Mouse (Mus musculus) heart, adult 2 months (tissue): ENCODE measurements around the gene Olfr1392. TPM values are rescaled to one million over a fixed set of nuclear protein-coding genes. Genes with fewer than 3 reads are reported as not detected.
A peak's percentile ranks its signal among the peaks of the same experiment; 100 is the strongest.

ENCODE experiments used
- DNase-seq, 2 experiments: peaks; one replicate each; pipeline ENCODE4 v3.0.0; 2021
- H3K27ac ChIP-seq: fragments of 200-600 bp; 2 replicates; pipeline ENCODE4 v1.8.1; 2022
- H3K27me3 ChIP-seq: fragments of 200-500 bp; 2 replicates; pipeline ENCODE4 v1.6.1; 2012; ENCODE audit warnings: mild to moderate bottlenecking, low read length, inconsistent platforms, mixed read lengths; ENCODE audit not compliant: control insufficient read depth, insufficient read depth
- H3K36me3 ChIP-seq: fragments of 200-500 bp; 2 replicates; pipeline ENCODE4 v1.6.1; 2012; ENCODE audit warnings: low read length, inconsistent platforms; ENCODE audit not compliant: control insufficient read depth, insufficient read depth
- H3K4me1 ChIP-seq: fragments of 200-500 bp; 2 replicates; pipeline ENCODE4 v1.6.1; 2011; ENCODE audit warnings: low read length; ENCODE audit not compliant: control insufficient read depth, insufficient read depth
- H3K4me3 ChIP-seq: fragments of 200-600 bp; 2 replicates; pipeline ENCODE4 v1.8.1; 2022
- H3K79me2 ChIP-seq: fragments of 200-500 bp; replicated peaks from 2 replicates; pipeline ENCODE4 v1.6.1; 2012; ENCODE audit warnings: mild to moderate bottlenecking, inconsistent platforms, low read length, moderate library complexity, mixed read lengths; ENCODE audit not compliant: control insufficient read depth, insufficient read depth
- H3K9ac ChIP-seq: fragments of 200-500 bp; 2 replicates; pipeline ENCODE4 v1.6.1; 2012; ENCODE audit warnings: low read depth, mild to moderate bottlenecking, control low read depth, inconsistent platforms, low read length, mixed read lengths
- CTCF ChIP-seq: fragments of 200-600 bp; IDR thresholded peaks from 2 replicates; pipeline ENCODE4 v1.8.1; 2022; ENCODE audit warnings: antibody characterized with exemption, mild to moderate bottlenecking, moderate library complexity
- EP300 ChIP-seq: fragments of 200-500 bp; IDR thresholded peaks from 2 replicates; pipeline ENCODE4 v1.6.1; 2011; ENCODE audit warnings: low read depth, low read length, control low read depth; ENCODE audit not compliant: insufficient read depth
- POLR2A ChIP-seq: fragments of 200-500 bp; IDR thresholded peaks from 2 replicates; pipeline ENCODE4 v1.6.1; 2011; ENCODE audit warnings: mild to moderate bottlenecking, low read depth, low read length, control low read depth; ENCODE audit not compliant: insufficient read depth
- WGBS: fragments of 180-500 bp; shearing (Covaris S2); methylation state at CpG from one replicate; pipeline ENCODE4 v1.1.7; 2018; 5-methylcytosine and 5-hydroxymethylcytosine counted together
- intact Hi-C: fragments of 180-260 bp; cut with DNase I; formaldehyde crosslinking; loops from one replicate; pipeline ENCODE4 v1.15.1; 2025
- polyA plus RNA-seq: library from polyadenylated mRNA; depleted of rRNA; stranded (reverse); fragments of >200 nt; gene quantifications from 2 replicates; pipeline ENCODE4 v1.2.3, GENCODE M21; 2012
- total RNA-seq, 2 experiments: library from RNA; stranded (reverse); gene quantifications; 2 replicates each; pipeline ENCODE4 v1.2.3; 2021

Gene Olfr1392
- total and polyA plus RNA-seq, 3 experiments = 0.08 TPM; not detected in 2

DNA sequence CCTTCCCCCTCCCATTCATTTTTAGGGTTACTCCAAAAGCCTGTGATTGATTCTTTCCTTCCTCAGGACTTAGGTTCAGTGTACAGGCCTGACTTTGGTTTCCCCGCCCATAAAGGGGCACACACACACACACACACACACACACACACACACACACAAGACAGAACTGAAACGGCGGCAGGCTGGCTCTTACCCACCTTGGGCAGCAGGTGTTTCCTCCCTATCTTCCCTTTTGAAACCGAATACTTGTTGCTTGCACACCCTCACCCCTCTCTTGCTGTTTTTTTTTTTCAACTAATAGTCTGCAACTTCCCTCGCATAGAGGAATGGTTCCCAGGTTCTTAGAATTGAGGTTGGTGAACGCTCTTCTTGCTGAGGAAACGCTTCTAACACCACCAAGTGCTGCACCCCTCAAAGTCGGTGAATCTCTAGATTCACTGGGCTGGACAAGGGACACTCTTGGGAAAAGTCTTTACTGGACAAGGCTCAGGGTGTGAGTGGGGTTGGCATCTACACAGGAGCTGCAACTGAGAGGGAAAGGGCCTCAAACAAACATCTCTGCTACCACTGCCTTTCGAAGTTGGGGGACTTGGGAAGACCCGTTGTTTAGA lies 35.2 kb upstream of the Olfr1392 start:
- intact Hi-C loops = loop anchor here (2.0 to 5.0 kb wide), 3 partner anchors 47 to 433 kb away; partner anchors contain the start of genes Trim41 and Zfp62
- Histone ChIP-seq H3K4me1 (peaks cover 35% of the 10 kb centered on the region), H3K9ac (peak overlapping the region; percentile 93), H3K27me3 (no peaks in the 10 kb centered on the region), H3K27ac (peak overlapping the region; percentile 99), H3K36me3 (peaks cover 31% of the 10 kb centered on the region), H3K4me3 (peak overlapping the region; percentile 65), H3K79me2 (peaks cover 8% of the 10 kb centered on the region)
- 17% methylated on average over 10 of the region's 10 CpGs for WGBS
- TF ChIP-seq EP300 = no peak
- TF ChIP-seq POLR2A = no peak
- TF ChIP-seq CTCF = no peak
- DNase-seq = no peak

DNA sequence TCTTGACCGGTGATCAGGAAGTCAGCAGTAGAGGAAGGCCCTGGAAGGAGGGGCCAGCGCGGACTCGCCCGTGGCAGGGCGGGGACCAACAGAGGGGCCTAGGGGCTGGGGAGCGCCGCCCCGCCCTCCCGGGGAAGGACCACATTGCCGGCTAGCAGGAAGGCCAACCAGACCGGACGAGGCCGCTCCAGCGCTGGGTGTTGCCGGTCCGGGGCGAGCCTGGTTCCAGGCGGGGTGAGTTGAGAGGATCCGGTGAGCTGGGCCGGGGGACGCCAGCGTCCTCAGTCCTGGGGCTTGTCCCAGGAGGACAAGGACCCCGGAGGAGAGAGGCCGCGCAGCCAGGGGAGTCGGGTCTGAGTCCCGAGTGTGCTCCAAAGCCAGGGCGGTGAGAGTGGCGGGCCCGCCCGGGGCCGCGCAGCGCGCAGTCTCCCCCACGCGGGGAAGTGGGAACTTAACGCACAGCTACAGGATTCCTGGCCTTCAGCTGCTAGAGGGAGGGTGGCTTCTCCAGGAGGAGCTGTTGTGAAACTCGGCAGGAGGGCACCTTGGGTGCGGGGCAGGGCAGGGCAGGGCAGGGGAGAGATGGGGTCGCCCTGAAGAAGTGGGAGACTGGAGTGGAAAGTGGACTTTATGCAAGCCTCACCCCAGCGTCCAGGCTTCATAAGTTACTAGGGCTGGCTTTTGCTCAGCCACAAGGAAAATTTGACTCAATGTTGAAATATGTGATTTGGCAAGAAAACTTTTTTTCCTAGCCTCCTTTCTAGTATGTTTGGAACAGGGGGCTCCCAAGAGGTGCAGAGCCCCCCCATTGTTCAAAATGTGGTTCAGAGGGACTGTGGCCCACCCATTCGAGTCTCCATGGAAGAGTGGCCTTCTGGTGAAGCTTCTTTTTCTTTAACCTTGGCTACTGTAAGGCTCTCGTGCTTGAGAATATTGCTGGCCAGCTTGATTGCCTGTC lies 34.4 kb upstream of the Olfr1392 start:
- H3K4me1 ChIP-seq = peaks cover 31% of the 10 kb centered on the region
- WGBS = under 1% methylated on average over 45 of the region's 45 CpGs

DNA sequence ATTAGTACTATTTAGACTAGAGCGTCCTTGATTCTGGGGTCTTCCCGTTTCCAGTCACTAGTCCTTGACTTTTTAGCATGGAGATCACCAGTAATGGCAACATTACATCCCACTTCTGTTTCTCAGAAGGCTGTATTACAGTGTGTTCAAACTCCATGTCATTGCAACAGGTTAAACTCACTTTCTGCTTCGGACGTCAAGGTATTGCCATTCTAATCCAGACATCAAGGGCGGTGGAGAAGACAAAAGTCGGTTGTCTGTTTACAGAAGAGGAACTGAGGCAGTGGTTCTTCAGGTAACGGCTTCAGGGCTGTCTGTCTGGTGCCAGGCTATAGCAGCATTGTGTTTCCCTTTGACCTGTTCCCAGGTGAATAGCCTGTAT lies 33.7 kb upstream of the Olfr1392 start:
- peak overlapping the region; percentile 93 for H3K9ac ChIP-seq
- H3K4me3 ChIP-seq = peak overlapping the region; percentile 65
- TF ChIP-seq EP300 = no peak
- no peak for TF ChIP-seq CTCF
- TF ChIP-seq POLR2A = no peak
- WGBS = 38% methylated on average over 7 of the region's 7 CpGs
- peaks cover 33% of the 10 kb centered on the region for H3K4me1 ChIP-seq
- peaks cover 8% of the 10 kb centered on the region for H3K79me2 ChIP-seq
- peak overlapping the region; percentile 99 for H3K27ac ChIP-seq
- DNase-seq = no peak
- intact Hi-C loops = loop anchor here (2.0 to 5.0 kb wide), 3 partner anchors 49 to 434 kb away; partner anchors contain the start of genes Trim41 and Zfp62
- peaks cover 30% of the 10 kb centered on the region for H3K36me3 ChIP-seq
- H3K27me3 ChIP-seq = no peaks in the 10 kb centered on the region

More for the DNA sequence above, 34.4 kb upstream of the Olfr1392 start:
- Histone ChIP-seq H3K36me3 (peaks cover 29% of the 10 kb centered on the region), H3K27ac (peak overlapping the region; percentile 99), H3K9ac (peak overlapping the region; percentile 93), H3K27me3 (no peaks in the 10 kb centered on the region), H3K79me2 (peaks cover 8% of the 10 kb centered on the region), H3K4me3 (peak overlapping the region; percentile 65)
- intact Hi-C loops = loop anchor here (2.0 to 5.0 kb wide), 3 partner anchors 48 to 433 kb away; partner anchors contain the start of genes Trim41 and Zfp62
- peak; percentile 64 for TF ChIP-seq CTCF
- TF ChIP-seq POLR2A = peak; percentile 92
- TF ChIP-seq EP300 = peak; percentile 58; the same call in 1 of the 2 replicates
- peak; percentile 96 to 97 for DNase-seq

DNA sequence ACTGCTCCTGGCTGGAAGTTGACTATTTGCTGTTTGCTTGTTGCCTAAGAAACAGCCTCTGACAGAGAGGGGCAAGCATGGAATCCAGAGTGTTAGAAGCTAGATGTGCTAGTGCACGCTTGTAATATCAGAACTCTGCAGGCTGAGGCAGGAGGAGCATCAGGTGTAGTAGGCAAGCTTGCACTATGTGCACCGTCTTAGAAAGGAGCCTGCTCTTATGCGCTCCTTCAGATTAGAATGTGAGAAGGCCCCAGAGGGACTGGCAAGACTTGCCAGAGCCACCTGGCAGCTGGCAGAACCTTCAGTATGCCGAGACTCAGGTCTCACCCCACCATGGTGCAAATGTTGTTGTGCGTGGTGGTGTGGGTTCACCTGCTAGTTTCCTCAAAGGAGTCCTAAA lies 33.0 kb upstream of the Olfr1392 start:
- H3K4me3 ChIP-seq = peak overlapping the region; percentile 65; the same call in 1 of the 2 replicates

DNA sequence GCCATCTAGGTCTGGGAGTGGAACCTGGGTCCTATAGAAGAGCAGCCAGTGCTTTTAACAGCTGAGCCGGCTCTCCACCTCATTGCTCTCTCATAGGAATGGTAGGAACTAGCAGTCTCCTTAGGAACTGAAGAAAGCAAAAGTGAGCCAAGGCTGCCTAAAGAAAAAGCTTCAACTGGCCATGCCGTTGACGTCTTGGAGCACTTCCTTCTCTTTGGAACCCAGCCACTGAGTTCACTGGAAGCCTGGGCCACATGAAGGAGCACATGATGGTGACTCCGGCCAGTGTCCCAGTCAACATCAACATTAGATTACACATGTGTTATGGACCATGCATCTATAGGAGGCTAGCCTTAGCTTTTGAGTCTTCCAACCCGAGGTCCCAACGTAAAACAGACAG lies 32.0 kb upstream of the Olfr1392 start:
- TF ChIP-seq POLR2A (no peak), EP300 (no peak)
- Histone ChIP-seq H3K36me3 (peaks cover 36% of the 10 kb centered on the region), H3K4me3 (no peak overlapping the region), H3K79me2 (peaks cover 8% of the 10 kb centered on the region), H3K9ac (no peak overlapping the region), H3K4me1 (peaks cover 28% of the 10 kb centered on the region), H3K27me3 (no peaks in the 10 kb centered on the region), H3K27ac (no peak overlapping the region; the same call in 1 of the 2 replicates)
- no peak for DNase-seq
- intact Hi-C loops = loop anchor here (5.0 kb wide), 2 partner anchors 146 to 436 kb away; partner anchors contain the start of gene Trim41
- 34% methylated on average over 6 of the region's 6 CpGs for WGBS

More for the DNA sequence above, 33.0 kb upstream of the Olfr1392 start:
- peak overlapping the region; percentile 99; the same call in 1 of the 2 replicates for H3K27ac ChIP-seq
- WGBS = 43% methylated on average over 5 of the region's 5 CpGs
- H3K27me3 ChIP-seq = no peaks in the 10 kb centered on the region
- intact Hi-C loops = loop anchor here (5.0 kb wide), 2 partner anchors 145 to 435 kb away; partner anchors contain the start of gene Trim41
- no peak for TF ChIP-seq EP300
- no peak for TF ChIP-seq CTCF
- TF ChIP-seq POLR2A = no peak
- peaks cover 31% of the 10 kb centered on the region for H3K4me1 ChIP-seq
- peaks cover 8% of the 10 kb centered on the region for H3K79me2 ChIP-seq
- no peak for DNase-seq
- H3K9ac ChIP-seq = peak overlapping the region; percentile 34
- peaks cover 36% of the 10 kb centered on the region for H3K36me3 ChIP-seq
